Mouse (Mus musculus): ENCODE measurements around the gene Slc37a4.
"Not testable (repeated sequence)": the region's sequence is repeated elsewhere in the genome, so short reads cannot be mapped to it uniquely, and the experiment has no call there.

Gene Slc37a4

GRCm38 (mm10) chr9:44398551-44398950 is 1.9 kb downstream of the Slc37a4 start:
- DNase-seq (ENCODE audit: low spot score in 2 of 2), result no peak

- no peak for DNase-seq (ENCODE audit: low spot score in 2 of 2)
Observed at GRCm38 (mm10) chr9:44399114-44399794, 2.6 kb downstream of the Slc37a4 start.

- DNase-seq (ENCODE audit: low spot score in 2 of 2), result no peak
Observed at GRCm38 (mm10) chr9:44399795-44400114, 3.1 kb downstream of the Slc37a4 start.

- no peak for DNase-seq (ENCODE audit: low spot score in 2 of 2)
Observed at GRCm38 (mm10) chr9:44401081-44401480, 4.4 kb downstream of the Slc37a4 start.

- DNase-seq (ENCODE audit: low spot score in 2 of 2), result no peak
Observed at GRCm38 (mm10) chr9:44405011-44405410, 8.4 kb downstream of the Slc37a4 start.

- peak; percentile 88 to 90 for DNase-seq (ENCODE audit: low spot score in 2 of 2)
Observed at GRCm38 (mm10) chr9:44406906-44407751, 10.5 kb downstream of the Slc37a4 start, which contains the start of the genes Rps25 and Trappc4. Gene Rps25 (plus strand): TSS chr9:44407139. Gene Trappc4 (minus strand): TSS chr9:44407600.

GRCm38 (mm10) chr9:44407752-44408097 is 11.1 kb downstream of the Slc37a4 start:
- DNase-seq (ENCODE audit: low spot score in 2 of 2), result no peak

GRCm38 (mm10) chr9:44408693-44409092 is 12.0 kb downstream of the Slc37a4 start:
- not testable (repeated sequence) for DNase-seq (ENCODE audit: low spot score in 2 of 2)

GRCm38 (mm10) chr9:44410647-44411336 is 14.1 kb downstream of the Slc37a4 start:
- no peak for DNase-seq (ENCODE audit: low spot score in 2 of 2)

GRCm38 (mm10) chr9:44411601-44412130 is 15.0 kb downstream of the Slc37a4 start:
- DNase-seq (ENCODE audit: low spot score in 2 of 2), result no peak

- DNase-seq (ENCODE audit: low spot score in 2 of 2), result no peak
Observed at GRCm38 (mm10) chr9:44412306-44412705, 15.7 kb downstream of the Slc37a4 start.

GRCm38 (mm10) chr9:44412781-44413180 is 16.1 kb downstream of the Slc37a4 start:
- DNase-seq (ENCODE audit: low spot score in 2 of 2), result no peak

- DNase-seq (ENCODE audit: low spot score in 2 of 2), result no peak
Observed at GRCm38 (mm10) chr9:44417156-44417891, 20.7 kb downstream of the Slc37a4 start.

- peak; percentile 91 to 97 for DNase-seq (ENCODE audit: low spot score in 2 of 2)
Observed at GRCm38 (mm10) chr9:44417892-44418363, 21.3 kb downstream of the Slc37a4 start.

GRCm38 (mm10) chr9:44418519-44419385 is 22.1 kb downstream of the Slc37a4 start, which contains the start of gene Ccdc84:
Gene Ccdc84 (minus strand): TSS chr9:44418569.
- no peak for DNase-seq (ENCODE audit: low spot score in 2 of 2)

- not testable (repeated sequence) for DNase-seq (ENCODE audit: low spot score in 2 of 2)
Observed at GRCm38 (mm10) chr9:44419730-44420129, 23.1 kb downstream of the Slc37a4 start.

- no peak for DNase-seq (ENCODE audit: low spot score in 2 of 2)
Observed at GRCm38 (mm10) chr9:44420280-44420898, 23.7 kb downstream of the Slc37a4 start.

- no peak for DNase-seq (ENCODE audit: low spot score in 2 of 2)
Observed at GRCm38 (mm10) chr9:44423576-44423975, 26.9 kb downstream of the Slc37a4 start.

GRCm38 (mm10) chr9:44432577-44433185 is 36.0 kb downstream of the Slc37a4 start:
- DNase-seq (ENCODE audit: low spot score in 2 of 2), result no peak
